Mouse (Mus musculus) ZHBTc4 (cell line): ENCODE data around the gene Pex5.
A peak's percentile ranks its signal among the peaks of the same experiment; 100 is the strongest.
"Not testable (repeated sequence)": the region's sequence is repeated elsewhere in the genome, so short reads cannot be mapped to it uniquely, and the experiment has no call there.

Experiments used
- DNase-seq: peaks from one replicate; pipeline ENCODE4 v3.0.0-alpha.2; 2011; ENCODE audit warnings: low read depth, low spot score

Pex5 gene

DNA sequence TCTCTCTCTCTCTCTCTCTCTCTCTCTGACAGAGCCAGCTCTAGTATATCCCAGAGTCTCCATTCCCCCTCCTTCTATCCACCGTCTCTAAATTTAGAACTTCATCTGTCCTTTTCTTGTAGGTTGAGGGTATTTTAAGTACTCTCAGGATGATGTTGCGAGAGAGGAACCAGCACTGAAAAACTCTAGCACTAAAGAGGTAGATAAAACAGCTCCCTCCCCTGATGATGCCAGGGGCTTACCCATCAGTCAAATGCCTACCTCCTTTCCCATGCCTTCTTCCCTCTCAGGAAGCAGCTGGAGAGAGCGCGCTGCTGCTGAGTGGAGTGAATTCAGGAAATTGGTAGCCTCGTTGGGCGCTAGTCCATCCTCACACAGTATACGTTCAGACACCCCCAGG lies 12.4 kb upstream of the Pex5 start:
- DNase-seq: no peak

DNA sequence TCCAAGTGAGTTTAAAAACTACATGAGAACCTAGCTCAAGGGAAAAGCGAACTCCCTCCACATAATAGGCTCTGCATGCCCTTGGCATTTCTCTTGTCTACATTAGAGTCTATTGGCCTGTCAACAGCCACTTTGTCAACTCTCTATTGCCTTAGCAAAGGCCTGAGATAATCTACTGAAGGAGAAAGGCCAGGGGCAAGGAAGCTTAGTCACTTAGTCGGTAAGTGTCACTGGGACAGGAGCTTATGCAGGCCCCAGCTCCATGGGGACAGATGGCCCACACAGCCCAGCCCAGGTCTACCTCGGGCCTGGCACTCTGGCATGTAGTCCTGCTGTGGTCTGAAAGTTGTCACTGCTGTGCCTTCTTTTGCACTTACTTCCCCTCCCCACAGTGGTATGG lies 11.7 kb upstream of the Pex5 start:
- no peak for DNase-seq

- no peak for DNase-seq
Measured at GRCm38 (mm10) chr6:124425523-124425922, 10.7 kb upstream of the Pex5 start.

DNA sequence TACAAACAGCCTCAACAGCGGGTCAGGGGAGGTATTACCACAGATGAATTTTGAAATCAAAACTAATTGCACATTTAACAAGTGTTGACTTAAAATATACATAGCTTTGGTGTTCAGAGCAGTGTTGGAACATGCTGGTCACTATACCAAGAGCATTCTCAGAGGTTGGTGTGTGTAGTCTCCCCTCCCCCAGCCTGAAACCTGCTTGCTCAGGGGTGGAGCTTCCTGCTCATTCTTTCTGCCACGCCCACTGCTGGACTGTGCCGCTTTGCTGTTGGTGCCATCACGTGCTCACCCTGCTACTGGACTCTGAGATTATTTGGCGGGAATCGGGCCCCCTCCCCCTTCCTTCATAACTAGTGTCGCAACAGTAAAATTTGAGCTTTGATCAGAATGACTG lies 10.2 kb upstream of the Pex5 start:
- DNase-seq: peak; percentile 62

- DNase-seq: no peak
Measured at GRCm38 (mm10) chr6:124424068-124424498, 9.2 kb upstream of the Pex5 start.

DNA sequence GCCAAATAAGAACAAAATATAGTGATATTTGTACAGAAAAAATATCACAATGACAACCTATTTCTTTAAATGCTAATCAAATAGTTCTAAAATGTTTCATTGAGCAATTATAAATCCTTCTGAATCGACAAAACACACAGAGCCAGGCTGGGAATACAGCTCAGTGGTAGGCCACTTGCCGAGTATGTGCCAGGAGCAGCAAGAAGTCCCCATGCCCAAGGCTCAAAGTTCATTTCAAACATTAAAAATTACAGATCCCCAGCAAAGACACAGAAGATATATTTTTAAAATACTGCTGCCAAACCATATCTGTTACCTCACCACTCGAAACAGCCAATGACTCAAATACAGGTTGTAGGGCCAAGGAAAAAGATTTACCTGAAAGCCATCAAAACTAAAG lies 3.8 kb upstream of the Pex5 start:
- DNase-seq: no peak

- peak; percentile 93 for DNase-seq
Measured at GRCm38 (mm10) chr6:124415347-124416088, 651 bp upstream of the Pex5 start.

DNA sequence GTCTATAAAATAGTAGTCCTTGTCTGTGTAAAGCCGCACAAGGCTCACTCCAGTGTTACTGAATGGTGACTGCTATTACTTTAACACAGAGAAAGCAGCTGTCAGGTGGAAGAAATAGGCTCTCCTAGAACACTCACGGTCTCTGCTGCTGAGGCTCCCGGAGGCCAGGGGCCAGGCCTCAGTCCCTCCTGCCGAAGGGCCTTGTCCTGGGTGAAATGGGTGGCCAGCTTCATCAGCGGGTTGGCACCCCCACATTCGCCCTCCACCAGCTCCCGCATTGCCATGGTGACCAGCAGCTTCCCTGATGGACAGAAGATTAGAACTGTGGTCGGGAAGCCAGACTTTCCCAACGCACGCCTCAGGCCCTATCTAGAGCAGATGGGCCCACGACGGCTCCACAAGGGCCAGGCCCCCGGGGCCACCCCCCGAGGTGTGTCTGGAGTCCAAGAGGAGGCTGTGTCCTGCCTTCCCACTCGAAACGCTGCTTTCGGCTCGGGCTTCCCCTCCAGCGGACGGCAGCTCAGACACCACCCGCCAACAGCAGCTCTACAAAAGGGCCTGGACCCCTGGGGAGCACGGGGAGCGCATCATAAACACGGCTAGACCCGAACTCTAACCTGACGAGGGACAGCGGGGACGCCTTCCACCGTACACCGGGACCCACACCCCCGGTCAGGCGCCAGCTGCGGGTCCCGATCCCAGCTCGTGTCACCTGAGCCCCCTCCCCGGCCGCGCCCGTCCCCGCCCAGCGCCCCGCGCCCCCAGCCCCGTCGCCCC lies 529 bp downstream of the Pex5 start:
- peak; percentile 64 for DNase-seq

DNA sequence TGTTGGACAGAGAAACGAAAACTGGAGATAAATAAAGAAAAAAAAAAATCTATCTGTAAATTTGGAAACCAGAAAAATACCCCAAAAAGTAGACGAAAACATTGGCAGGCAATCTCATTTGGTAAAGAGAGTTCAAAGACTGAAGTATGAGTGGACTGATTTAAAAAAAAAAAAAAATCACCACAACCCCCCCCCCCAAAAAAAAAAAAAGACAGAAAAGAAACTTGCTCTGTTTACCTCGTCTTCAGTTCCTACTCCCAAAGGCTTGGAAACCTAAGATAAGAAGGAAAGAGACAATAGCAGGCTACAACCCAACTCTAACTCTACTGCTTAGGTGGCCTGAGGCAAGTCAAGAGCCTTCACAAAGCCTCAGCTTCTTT lies 1.1 kb downstream of the Pex5 start:
- no peak for DNase-seq

DNA sequence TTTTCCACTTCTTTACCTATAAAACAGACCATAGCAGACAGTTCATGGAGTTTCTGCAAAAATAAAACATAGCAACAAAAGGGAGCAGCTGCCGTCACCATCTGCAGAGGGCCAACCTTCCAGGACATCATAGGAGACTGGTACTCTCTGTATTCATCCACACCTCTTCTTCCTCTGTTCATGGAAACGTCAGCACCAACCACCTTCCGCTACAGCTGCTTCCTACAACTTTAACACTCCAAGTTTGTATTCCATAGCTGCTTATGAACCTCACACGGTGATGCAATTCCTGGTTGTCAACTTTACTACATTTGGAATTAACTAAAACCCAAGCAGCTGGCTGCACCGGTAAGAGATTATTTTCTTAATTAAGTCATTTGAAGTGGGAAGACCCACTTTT lies 6.5 kb downstream of the Pex5 start:
- no peak for DNase-seq

DNA sequence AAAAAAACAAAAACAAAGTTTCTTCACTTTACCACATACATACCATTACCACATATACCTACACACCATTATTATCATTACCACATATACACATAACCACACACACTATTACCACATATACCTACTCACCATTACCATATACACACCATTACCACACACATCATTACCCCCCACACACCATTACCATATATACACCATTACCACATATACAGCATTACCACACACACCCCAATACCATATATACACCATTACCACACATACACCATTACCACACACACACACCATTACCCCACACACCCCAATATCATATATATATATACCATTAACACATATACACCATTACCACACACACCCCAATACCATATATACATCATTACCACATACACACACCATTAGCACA lies 7.7 kb downstream of the Pex5 start:
- no peak for DNase-seq

DNA sequence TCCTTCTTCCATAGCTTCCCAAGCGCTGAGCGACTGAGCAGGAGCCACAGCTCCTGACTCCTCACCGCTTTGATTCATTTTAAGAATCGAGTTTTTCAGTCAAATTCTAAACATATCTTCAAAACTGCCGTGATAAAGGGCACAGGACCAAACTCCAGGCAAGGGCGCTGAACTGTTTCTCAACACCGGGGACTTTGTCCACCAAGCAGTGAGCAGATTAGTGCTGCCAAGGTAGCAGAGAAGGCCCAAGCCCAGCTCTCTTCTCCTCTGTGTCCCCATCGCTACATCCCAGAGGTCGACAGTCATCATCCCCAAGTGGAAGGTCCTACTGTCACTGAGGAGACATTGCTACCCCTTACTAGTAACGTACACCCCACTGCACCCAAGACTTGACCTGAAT lies 8.5 kb downstream of the Pex5 start:
- DNase-seq: no peak

DNA sequence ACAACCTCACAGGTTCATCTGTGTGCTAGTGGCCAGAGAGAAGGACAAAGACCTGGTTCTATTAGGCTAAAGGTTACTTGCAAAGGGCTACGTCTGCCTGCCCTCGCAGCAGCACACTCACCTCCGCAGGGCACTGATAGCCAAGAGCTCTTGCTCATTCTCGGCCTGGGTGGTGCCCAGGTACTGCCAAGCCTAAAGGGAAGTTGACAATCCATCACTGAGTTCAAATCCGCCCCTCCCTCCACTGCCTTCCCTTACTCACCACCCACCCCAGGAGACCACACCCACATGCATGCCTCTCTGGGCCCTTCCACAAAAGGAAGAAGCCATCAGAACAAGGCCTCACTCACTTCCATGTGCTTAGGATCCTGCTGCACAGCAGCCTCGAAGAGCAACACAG lies 15.1 kb downstream of the Pex5 start:
- peak; percentile 40 for DNase-seq

- DNase-seq: not testable (repeated sequence)
Measured at GRCm38 (mm10) chr6:124394991-124395390, 19.9 kb downstream of the Pex5 start.

- DNase-seq: peak; percentile 43
Measured at GRCm38 (mm10) chr6:124380142-124380541, 34.7 kb downstream of the Pex5 start.

- DNase-seq: peak; percentile 72
Measured at GRCm38 (mm10) chr6:124379331-124379730, 35.5 kb downstream of the Pex5 start.

DNA sequence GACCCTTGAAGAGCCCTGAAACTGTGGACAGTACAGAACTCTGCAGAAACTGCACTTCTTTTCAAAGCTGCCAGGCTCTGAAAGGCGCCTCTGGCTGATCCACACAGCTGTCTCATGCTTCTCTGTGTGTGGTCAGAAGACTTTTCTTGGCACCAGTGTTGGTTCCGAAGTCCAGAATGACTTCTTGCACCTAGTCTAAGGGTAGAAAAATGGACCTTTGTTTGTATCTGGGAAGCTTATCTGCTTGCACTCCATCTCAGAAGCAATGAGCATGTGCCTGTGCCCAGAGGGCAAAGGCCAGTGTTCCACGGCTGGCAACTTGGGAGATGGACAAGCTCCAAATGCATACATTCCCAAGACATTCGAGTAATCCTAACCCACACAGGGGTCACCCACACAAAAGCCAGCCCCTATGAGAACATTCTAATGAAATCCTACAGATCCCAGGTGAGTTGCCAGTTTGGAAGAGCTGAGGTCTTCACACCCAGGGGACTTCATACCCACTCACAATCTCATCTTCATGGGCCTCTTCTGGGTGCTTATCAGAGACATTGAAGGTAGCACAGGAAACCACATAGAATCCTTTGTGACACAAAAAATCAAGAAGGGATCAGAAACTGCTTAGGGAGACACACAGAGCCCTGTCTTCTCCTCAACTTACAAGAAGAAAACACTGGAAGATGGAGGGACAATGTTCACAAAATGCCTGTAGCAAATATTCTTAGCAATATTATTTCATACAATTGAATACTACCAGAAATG lies 37.2 kb downstream of the Pex5 start:
- no peak for DNase-seq

DNA sequence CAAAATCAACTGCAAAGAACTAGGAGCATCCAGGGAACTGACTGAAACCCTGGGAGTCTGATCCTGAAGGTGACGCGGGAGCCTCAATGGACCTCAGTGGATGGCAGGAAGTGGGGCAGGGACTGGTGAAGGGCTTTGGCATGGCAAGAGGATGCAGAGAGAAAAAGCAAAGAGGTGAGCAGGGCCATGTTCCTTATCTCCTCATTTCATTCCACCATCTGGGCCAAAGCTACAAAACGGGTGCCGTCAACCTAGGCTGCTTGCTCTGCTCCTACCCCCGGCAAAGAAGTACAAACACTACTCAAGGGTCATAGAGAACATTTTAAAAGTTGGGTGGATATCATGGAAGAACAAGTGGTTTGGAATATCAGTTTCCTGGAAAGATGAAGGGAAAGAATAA lies 38.6 kb downstream of the Pex5 start:
- DNase-seq: no peak

DNA sequence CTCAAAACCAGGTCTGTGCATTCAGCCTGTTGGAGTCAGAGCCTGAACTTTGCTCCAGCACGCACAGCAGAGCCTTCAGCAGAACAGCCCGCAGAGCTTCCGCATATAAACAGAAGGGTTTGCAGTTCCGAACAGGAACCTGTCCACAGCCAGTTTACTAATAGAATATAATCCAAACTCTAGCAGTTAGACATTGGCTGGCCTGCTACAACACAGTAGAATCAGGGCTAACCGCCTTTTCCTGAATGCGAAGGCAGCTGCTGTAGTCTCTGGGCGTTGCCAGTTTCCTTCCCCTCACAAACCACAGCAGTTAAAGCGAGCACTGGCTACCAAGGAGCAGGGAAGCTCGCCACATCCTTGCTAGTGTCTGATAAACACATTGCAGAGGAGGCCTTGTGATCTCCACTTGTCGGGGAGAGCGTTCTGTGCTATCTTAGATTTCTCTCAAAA lies 39.4 kb downstream of the Pex5 start:
- DNase-seq: peak; percentile 14

DNA sequence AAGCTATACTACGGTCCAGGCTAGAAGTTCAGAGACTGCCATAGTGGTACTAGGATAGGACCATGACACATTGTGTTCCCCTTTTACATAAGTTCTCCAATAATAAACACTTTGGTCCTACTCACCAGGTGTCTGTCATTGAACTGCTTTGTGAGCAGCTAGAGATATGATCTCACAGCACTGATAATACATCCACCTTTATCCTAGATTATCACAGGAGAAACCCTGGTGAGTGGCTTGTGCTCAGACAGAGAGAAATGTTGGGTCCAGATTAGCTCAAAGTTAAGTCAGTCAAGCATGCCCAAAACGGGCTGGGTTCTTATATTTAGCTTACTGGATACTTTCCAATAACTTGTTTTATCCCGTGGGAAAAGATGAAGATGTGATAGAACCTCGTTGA lies 40.2 kb downstream of the Pex5 start:
- no peak for DNase-seq

DNA sequence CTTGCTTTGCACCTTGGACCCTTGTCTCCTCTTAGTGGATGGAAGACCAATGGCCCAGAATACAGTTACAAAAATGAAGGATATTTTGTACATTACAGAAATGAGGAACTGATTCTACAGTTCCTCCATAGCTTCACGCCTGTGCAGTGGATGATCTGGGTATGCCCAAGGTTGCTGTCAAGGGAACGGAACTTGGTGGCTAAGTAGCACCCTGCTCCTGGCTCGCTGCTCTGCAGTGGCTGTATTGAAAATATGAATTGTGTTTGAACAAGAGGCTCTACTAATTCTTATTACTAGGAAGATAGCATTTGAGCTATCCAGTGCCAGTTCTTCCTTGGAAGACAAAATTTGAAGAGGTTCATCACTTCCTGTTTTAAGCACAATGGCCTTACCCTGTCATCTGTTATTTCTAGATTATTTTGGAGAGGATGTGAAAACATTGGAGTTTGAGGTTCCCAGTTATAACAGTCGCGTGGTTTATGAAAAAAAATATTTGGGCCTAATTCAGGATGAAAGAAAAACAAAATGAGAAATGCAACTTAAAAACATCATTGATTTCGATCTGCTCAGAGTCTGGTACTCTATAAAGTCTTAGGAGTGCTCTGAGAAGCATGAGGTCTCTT lies 41.2 kb downstream of the Pex5 start:
- no peak for DNase-seq

DNA sequence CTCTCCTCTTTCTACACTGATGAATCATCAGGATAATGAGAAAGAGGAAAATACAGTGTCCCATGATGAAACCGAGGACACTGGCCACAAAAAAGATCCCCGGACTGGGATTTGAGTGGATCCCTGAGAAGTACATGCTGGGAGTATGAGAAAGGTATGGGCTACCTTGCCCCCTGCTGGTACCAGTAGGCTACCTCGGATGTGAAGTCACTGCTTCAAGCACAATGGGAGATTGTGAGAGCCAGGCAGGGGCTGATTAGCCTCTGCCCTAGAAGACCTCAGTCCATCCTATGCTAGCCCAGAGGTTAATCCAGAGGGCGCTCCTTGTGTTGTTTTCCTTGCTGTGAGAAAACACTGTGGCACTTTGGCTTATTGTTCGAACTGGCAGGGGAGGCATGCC lies 50.5 kb downstream of the Pex5 start:
- DNase-seq: peak; percentile 15
